Mouse (Mus musculus) G1E (cell line): ENCODE results near the gene Lama5. TPM values are rescaled to one million over a fixed set of nuclear protein-coding genes. Genes with fewer than 3 reads are reported as not detected.
A peak's percentile ranks its signal among the peaks of the same experiment; 100 is the strongest.

ENCODE experiments used
- ATAC-seq: 2 replicates; pipeline ENCODE4 v1.8.0; 2016; ENCODE audit warnings: mild to moderate bottlenecking; ENCODE audit not compliant: insufficient number of reproducible peaks, poor library complexity, low FRiP score, severe bottlenecking; ENCODE audit errors: extremely low read depth
- DNase-seq: peaks from one replicate; pipeline ENCODE4 v3.0.0; 2012; ENCODE audit warnings: low spot score
- H3K27me3 ChIP-seq: 2 replicates; pipeline ENCODE4 v1.6.1; 2012; ENCODE audit warnings: mild to moderate bottlenecking, low read length, inconsistent platforms; ENCODE audit not compliant: insufficient read depth
- H3K36me3 ChIP-seq: replicated peaks from 2 replicates; pipeline ENCODE3; 2012; ENCODE audit warnings: mild to moderate bottlenecking, inconsistent platforms
- H3K4me1 ChIP-seq: 2 replicates; pipeline ENCODE4 v1.6.1; 2012; ENCODE audit warnings: low read depth, low read length, inconsistent platforms, mixed read lengths; ENCODE audit not compliant: insufficient read depth
- H3K4me3 ChIP-seq: 2 replicates; pipeline ENCODE4 v1.5.1; 2012; ENCODE audit warnings: low read depth, mild to moderate bottlenecking, inconsistent platforms, low read length, moderate library complexity, mixed read lengths
- H3K9me3 ChIP-seq: replicated peaks from 2 replicates; pipeline ENCODE4 v1.6.1; 2012; ENCODE audit warnings: inconsistent platforms
- CTCF ChIP-seq: IDR thresholded peaks from 2 replicates; pipeline ENCODE4 v1.5.1; 2012; ENCODE audit warnings: low read depth, low read length, inconsistent platforms, mixed read lengths
- GATA1 ChIP-seq: IDR thresholded peaks from 2 replicates; pipeline ENCODE4 v1.6.1; 2012; ENCODE audit warnings: borderline replicate concordance, low read length, inconsistent platforms, mixed read lengths
- GATA2 ChIP-seq: IDR thresholded peaks from 2 replicates; pipeline ENCODE4 v1.6.1; 2012; ENCODE audit warnings: low read depth, low read length, inconsistent platforms, borderline replicate concordance
- POLR2AphosphoS5 ChIP-seq: IDR thresholded peaks from 2 replicates; pipeline ENCODE4 v1.6.1; 2012; ENCODE audit warnings: low read depth, low read length, inconsistent platforms; ENCODE audit not compliant: insufficient replicate concordance
- TAL1 ChIP-seq: conservative IDR thresholded peaks from 2 replicates; pipeline ENCODE4 v1.6.1; 2012; ENCODE audit warnings: low read depth, low read length, inconsistent platforms, mixed read lengths
- polyA plus RNA-seq: library from polyadenylated mRNA; stranded (reverse); fragments of >175 nt; gene quantifications from 2 replicates; pipeline ENCODE4 v1.2.3, GENCODE M21; 2012
- total RNA-seq, 2 experiments: library from RNA; stranded (forward) in 1 of 2; stranded (reverse) in 1 of 2; fragments of 200-1000 nt in 1 of 2; fragments of >200 nt in 1 of 2; fragmentation: Nextera tagmentation in 1 of 2; gene quantifications; 2 replicates each; pipeline ENCODE4 v1.2.3; 2014 to 2017

Lama5 gene
- total and polyA plus RNA-seq, 3 experiments = 25.4 to 99.6 (median 69.2) TPM

DNA sequence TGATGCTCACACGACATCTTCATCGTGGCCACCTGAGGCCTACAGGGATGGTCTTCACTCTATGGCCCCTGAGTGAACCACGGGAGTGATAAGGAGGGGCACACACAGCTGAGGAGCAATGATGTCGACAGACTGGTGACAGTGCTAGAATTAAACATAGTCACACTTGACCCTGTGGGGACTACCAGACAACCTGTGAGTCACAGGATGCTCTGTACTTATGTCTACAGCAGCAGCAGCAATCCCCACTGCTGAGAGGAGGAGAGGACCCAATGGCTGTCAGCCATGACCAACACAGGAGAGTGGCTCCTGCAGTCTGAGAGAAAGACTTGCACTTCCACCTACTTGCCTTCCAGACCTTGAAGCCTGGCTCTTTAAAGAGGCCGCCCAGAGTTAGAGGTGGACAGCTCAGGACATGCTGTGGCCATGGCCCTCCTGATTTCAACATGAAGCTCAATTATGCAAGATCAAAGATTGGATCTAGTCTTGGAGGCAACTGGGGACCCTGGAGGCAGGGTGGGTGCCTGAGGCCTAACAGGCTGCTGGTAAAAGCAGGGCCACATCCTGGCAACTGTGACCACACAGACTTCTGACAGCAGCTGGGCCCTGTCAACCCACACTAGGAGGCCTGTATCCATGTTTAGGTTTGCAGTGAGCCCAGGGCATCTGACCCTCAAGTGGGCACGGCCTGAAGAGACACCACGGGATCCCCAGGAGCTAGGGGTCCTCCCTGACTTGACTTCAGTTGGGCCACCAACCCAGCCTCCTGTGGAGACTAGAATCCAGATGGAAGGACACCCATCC, 7.6 kb upstream of the Lama5 start:
- no peak for DNase-seq
- Histone ChIP-seq H3K36me3 (peaks cover 12% of the 10 kb centered on the region), H3K4me1 (peaks cover 87% of the 10 kb centered on the region), H3K9me3 (peaks cover 2% of the 10 kb centered on the region; the same call in 1 of the 2 replicates), H3K27me3 (no peaks in the 10 kb centered on the region), H3K4me3 (peak overlapping the region; percentile 4; the same call in 1 of the 2 replicates)
- ATAC-seq = no peak
- TF ChIP-seq GATA2 = no peak
- TF ChIP-seq POLR2AphosphoS5 = no peak
- no peak for TF ChIP-seq TAL1
- TF ChIP-seq GATA1 = no peak
- no peak for TF ChIP-seq CTCF

DNA sequence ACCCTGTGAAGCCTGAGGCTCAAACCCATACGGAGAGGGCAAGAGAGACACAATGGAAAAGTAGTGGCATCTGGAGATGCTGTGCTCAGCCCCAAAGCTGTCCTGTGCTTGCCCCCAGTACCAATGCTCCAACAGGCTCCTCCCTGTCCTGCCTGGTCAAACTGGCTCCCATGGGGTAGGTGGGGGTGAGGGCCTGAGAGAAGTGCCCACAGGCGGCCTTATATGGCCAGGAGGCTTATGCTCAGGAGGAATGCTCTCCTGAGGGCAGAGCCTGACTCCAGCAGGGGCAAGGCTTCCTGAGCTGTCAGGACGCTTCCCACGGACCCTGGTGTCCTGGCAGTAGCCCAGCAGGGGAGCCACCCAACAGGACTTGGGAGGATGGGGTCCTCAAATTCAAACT, 4.8 kb upstream of the Lama5 start:
- ATAC-seq (no peak), DNase-seq (no peak)
- Histone ChIP-seq H3K36me3 (peaks cover 12% of the 10 kb centered on the region), H3K4me3 (no peak overlapping the region), H3K4me1 (peaks cover 86% of the 10 kb centered on the region), H3K9me3 (no peaks in the 10 kb centered on the region), H3K27me3 (no peaks in the 10 kb centered on the region)
- TF ChIP-seq GATA2 = no peak
- no peak for TF ChIP-seq POLR2AphosphoS5
- TF ChIP-seq TAL1 = no peak
- TF ChIP-seq GATA1 = no peak
- no peak for TF ChIP-seq CTCF

DNA sequence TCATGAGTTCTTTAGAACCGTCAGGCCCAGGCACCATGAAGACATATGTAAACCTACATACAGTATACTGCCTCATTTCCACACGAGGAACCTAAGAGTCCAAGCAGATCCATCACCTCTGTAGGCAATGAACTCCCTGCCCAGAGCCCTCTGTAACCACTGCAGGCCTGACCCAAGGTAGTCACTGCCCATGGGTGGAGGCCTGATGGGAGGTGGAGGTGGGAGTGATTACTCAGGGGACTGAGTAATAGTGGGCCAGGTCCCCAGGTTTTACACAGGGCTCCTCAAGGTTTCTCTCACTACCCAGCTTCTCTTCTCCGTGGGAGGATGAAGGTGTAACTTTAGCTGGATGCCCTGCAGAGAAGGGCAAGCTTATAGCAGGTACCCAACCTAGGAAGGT, 3.5 kb upstream of the Lama5 start:
- Histone ChIP-seq H3K4me1 (peaks cover 85% of the 10 kb centered on the region), H3K4me3 (no peak overlapping the region), H3K36me3 (peaks cover 15% of the 10 kb centered on the region), H3K27me3 (no peaks in the 10 kb centered on the region), H3K9me3 (no peaks in the 10 kb centered on the region)
- ATAC-seq = no peak
- TF ChIP-seq GATA1 (no peak), TAL1 (no peak), GATA2 (no peak), POLR2AphosphoS5 (no peak), CTCF (no peak)
- no peak for DNase-seq

DNA sequence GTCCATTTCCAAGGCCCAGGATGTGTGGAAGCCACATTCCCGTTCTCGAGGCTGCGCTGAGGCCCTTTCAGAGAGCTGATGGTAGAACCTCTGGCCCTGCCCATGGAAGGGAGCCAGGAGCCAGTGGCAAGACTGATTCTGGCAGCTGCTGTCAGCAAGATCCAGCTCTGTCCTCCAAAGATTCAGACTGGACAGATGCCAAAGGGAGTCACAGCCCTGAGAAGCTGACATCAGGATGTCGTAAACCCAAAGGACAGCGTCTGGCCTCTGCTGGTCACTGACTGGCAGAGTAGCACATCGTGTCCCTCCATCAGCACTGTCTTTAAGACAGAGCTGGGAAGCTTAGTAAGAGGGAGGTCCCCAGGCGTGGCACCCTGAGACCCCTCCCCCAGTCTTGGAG, 2.9 kb upstream of the Lama5 start:
- ATAC-seq (no peak), DNase-seq (no peak)
- H3K4me3 ChIP-seq = no peak overlapping the region
- H3K9me3 ChIP-seq = no peaks in the 10 kb centered on the region
- H3K36me3 ChIP-seq = peaks cover 18% of the 10 kb centered on the region
- peaks cover 85% of the 10 kb centered on the region for H3K4me1 ChIP-seq
- no peak for TF ChIP-seq TAL1
- TF ChIP-seq POLR2AphosphoS5 = no peak
- TF ChIP-seq CTCF = no peak
- no peak for TF ChIP-seq GATA2
- TF ChIP-seq GATA1 = no peak
- no peaks in the 10 kb centered on the region for H3K27me3 ChIP-seq

DNA sequence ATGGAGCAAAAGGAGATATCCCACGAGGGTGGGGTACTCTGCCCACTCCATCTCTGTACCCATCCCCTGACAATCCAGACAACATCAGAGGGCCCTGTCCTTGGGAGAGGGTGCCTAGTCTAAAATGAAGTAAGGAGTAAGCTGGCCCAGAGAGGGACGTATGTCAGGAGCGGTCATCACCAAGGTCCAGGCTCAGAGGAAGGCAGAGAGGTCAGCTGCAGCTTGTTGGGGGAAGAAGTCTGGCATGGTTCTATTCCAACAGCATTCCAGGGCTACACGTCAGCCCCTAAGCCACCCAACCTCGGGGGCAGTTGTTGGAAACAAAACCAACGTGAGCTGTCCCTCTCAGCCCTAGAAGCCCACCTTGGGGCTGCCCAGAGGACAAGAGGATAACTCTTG, 2.4 kb upstream of the Lama5 start:
- Histone ChIP-seq H3K4me3 (peak overlapping the region; percentile 58; the same call in 1 of the 2 replicates), H3K9me3 (no peaks in the 10 kb centered on the region), H3K4me1 (peaks cover 85% of the 10 kb centered on the region), H3K36me3 (peaks cover 18% of the 10 kb centered on the region), H3K27me3 (no peaks in the 10 kb centered on the region)
- TF ChIP-seq GATA1 = no peak
- TF ChIP-seq GATA2 = no peak
- no peak for TF ChIP-seq POLR2AphosphoS5
- TF ChIP-seq CTCF = no peak
- no peak for TF ChIP-seq TAL1
- ATAC-seq (no peak), DNase-seq (no peak)

DNA sequence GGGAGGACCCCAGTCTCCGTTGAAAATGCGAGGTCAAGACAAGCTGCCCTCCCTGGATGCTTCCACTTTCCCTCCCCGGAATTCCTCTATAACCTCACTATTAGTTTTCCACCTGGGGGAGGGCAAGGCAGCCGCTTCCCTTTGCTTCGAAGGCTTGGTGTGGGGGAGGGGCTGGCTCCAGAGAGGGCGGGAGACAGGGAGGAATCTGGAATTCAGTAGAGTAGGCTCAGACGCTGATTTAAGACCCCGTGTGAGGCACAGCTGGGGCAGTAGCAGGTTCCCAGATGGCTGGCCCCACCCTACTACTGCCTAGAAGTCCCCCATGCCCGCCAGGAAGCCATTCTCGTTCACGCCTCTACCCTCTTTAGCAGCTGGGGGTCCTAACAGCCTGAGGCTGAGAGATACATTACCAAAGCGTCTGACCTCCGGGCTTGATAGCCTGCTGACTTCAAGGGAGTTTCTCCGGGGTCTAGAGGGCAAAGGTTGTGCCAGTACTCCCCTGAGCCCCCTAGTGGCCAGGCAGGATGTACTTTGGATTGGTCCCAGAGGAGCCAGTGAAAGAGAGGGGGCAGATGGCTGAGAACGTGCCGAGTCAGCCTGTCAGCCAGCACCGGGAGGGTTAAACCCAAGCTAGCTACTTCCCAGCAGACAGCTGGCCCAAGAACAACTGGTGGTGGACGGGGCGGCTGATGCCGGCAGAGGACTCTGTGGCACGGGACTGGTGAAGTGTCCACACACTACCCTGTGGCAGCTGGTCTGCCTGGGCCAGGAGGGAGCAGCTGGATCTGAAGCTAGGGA, 1.8 kb upstream of the Lama5 start:
- peak; percentile 87 for DNase-seq
- Histone ChIP-seq H3K9me3 (no peaks in the 10 kb centered on the region), H3K4me1 (peaks cover 85% of the 10 kb centered on the region), H3K36me3 (peaks cover 20% of the 10 kb centered on the region), H3K27me3 (no peaks in the 10 kb centered on the region), H3K4me3 (peak overlapping the region; percentile 58; the same call in 1 of the 2 replicates)
- TF ChIP-seq POLR2AphosphoS5 = no peak
- peak; percentile 91 for TF ChIP-seq CTCF
- TF ChIP-seq GATA2 = no peak
- TF ChIP-seq TAL1 = no peak
- no peak for TF ChIP-seq GATA1
- peak; percentile 67 for ATAC-seq
